Mouse (Mus musculus) mature B cell (primary cell): ENCODE results near the gene Fus.

Source experiments
- in situ Hi-C: fragments of 300-500 bp; cut with MboI; formaldehyde crosslinking; loops from 2 replicates; pipeline ENCODE4 v1.14.3; 2019

Fus gene

GRCm38 (mm10) chr7:127944614-127945013, 22.6 kb upstream of the Fus start:
- in situ Hi-C loops: no loop called here

GRCm38 (mm10) chr7:127946470-127947023, 20.7 kb upstream of the Fus start, which contains the start of gene Prss36:
Prss36 (minus strand) TSS chr7:127946725.
- in situ Hi-C loops: no loop called here

- in situ Hi-C loops: no loop called here
Measured at GRCm38 (mm10) chr7:127952864-127953581, 14.2 kb upstream of the Fus start.

- in situ Hi-C loops: no loop called here
Measured at GRCm38 (mm10) chr7:127959364-127959763, 7.9 kb upstream of the Fus start.

GRCm38 (mm10) chr7:127966371-127966918, 812 bp upstream of the Fus start:
- in situ Hi-C loops: no loop called here

GRCm38 (mm10) chr7:127967922-127968828, 918 bp downstream of the Fus start:
- in situ Hi-C loops: no loop called here

- in situ Hi-C loops: no loop called here
Measured at GRCm38 (mm10) chr7:127974413-127974930, 7.2 kb downstream of the Fus start.

- in situ Hi-C loops: no loop called here
Measured at GRCm38 (mm10) chr7:127978856-127979255, 11.6 kb downstream of the Fus start.

- in situ Hi-C loops: no loop called here
Measured at GRCm38 (mm10) chr7:127980606-127981005, 13.3 kb downstream of the Fus start.

GRCm38 (mm10) chr7:127988904-127989303, 21.6 kb downstream of the Fus start:
- in situ Hi-C loops: no loop called here

GRCm38 (mm10) chr7:127991643-127992487, 24.6 kb downstream of the Fus start:
- in situ Hi-C loops: loop anchor here (10.0 kb wide), 1 partner anchor 213 kb away; the partner anchor contains the start of gene Cox6a2

GRCm38 (mm10) chr7:127992488-127993340, 25.5 kb downstream of the Fus start:
- in situ Hi-C loops: loop anchor here (10.0 kb wide), 1 partner anchor 212 kb away; the partner anchor contains the start of gene Cox6a2

GRCm38 (mm10) chr7:127993341-127993977, 26.2 kb downstream of the Fus start, which contains the start of gene Pycard:
Pycard (minus strand) TSS chr7:127993867.
- in situ Hi-C loops: loop anchor here (10.0 kb wide), 1 partner anchor 211 kb away; the partner anchor contains the start of gene Cox6a2

GRCm38 (mm10) chr7:127999436-127999835, 32.2 kb downstream of the Fus start:
- in situ Hi-C loops: loop anchor here (10.0 kb wide), 1 partner anchor 205 kb away; the partner anchor contains the start of gene Cox6a2

GRCm38 (mm10) chr7:128000068-128000950, 33.1 kb downstream of the Fus start:
- in situ Hi-C loops: no loop called here

- in situ Hi-C loops: no loop called here
Measured at GRCm38 (mm10) chr7:128003098-128003497, 35.8 kb downstream of the Fus start.

- in situ Hi-C loops: no loop called here
Measured at GRCm38 (mm10) chr7:128003688-128004087, 36.4 kb downstream of the Fus start, which contains the start of gene Trim72. Trim72 (plus strand) TSS chr7:128003949.

- in situ Hi-C loops: no loop called here
Measured at GRCm38 (mm10) chr7:128004150-128004486, 36.9 kb downstream of the Fus start.
